In genomic region chr10:103855211-103855610, GRCm38 (mm10) we compare ENCODE assay signal across 11 mouse cellular contexts.
"Had no signal": no experiment of that assay in that cellular context is flagged by ENCODE, and none has a peak within 500 bp of the region (broad histone marks: within the 10 kb centered on the region; RNA-seq: fewer than 3 reads in every experiment).

No protein-coding gene starts in this region.

- ATAC-seq: midbrain, embryonic 16.5 days had no signal

- H3K4me3 ChIP-seq: limb, embryonic 12.5 days; midbrain, embryonic 12.5 days; neural tube, embryonic 13.5 days had no signal

- H3K27me3 ChIP-seq: limb, embryonic 12.5 days; midbrain, embryonic 12.5 days; neural tube, embryonic 13.5 days had no signal

- H3K36me3 ChIP-seq: limb, embryonic 12.5 days; midbrain, embryonic 12.5 days; neural tube, embryonic 13.5 days had no signal

- DNase-seq: kidney, adult 18-20 months; layer of hippocampus, adult 9-11 months; layer of hippocampus, postnatal 36 days; lung, adult 18-20 months had no signal

- H3K4me1 ChIP-seq: limb, embryonic 12.5 days; midbrain, embryonic 12.5 days; neural tube, embryonic 13.5 days had no signal

- H3K27ac ChIP-seq: kidney, postnatal 0 days; limb, embryonic 12.5 days; liver, embryonic 14.5 days; midbrain, embryonic 12.5 days; neural tube, embryonic 13.5 days; stomach, postnatal 0 days had no signal
